Mouse (Mus musculus) cerebellum, adult 2 months (tissue): ENCODE measurements around the gene Fgd5.

ENCODE experiments used
- CTCF ChIP-seq: fragments of 200-500 bp; IDR thresholded peaks from 2 replicates; pipeline ENCODE4 v1.5.1; 2011; ENCODE audit warnings: low read depth, mild to moderate bottlenecking, control low read depth, low read length, moderate library complexity, borderline replicate concordance; ENCODE audit not compliant: insufficient read depth
- POLR2A ChIP-seq: fragments of 200-500 bp; IDR thresholded peaks from 2 replicates; pipeline ENCODE4 v1.6.1; 2011; ENCODE audit warnings: low read length, control low read depth, borderline replicate concordance; ENCODE audit not compliant: insufficient read depth

GRCm38 (mm10) chr6:92091767-92092489 is 113.2 kb downstream of the Fgd5 start:
- TF ChIP-seq CTCF (no peak), POLR2A (peak; percentile 57; the same call in 1 of the 2 replicates)
